Mouse (Mus musculus) megakaryocyte progenitor cell, adult 5-6 weeks (primary cell): ENCODE measurements at regions not wholly inside any gene's neighbourhood (a gene's known extent, or its start where the extent isn't known, plus 50 kb on each side); places are given as distances from the start of the nearest gene placed in this dataset.

Source experiments
- ATAC-seq: replicated peaks from 2 replicates; pipeline ENCODE4 v1.8.0; 2016; ENCODE audit warnings: mild to moderate bottlenecking, moderate TSS enrichment, inconsistent platforms; ENCODE audit not compliant: poor library complexity

DNA sequence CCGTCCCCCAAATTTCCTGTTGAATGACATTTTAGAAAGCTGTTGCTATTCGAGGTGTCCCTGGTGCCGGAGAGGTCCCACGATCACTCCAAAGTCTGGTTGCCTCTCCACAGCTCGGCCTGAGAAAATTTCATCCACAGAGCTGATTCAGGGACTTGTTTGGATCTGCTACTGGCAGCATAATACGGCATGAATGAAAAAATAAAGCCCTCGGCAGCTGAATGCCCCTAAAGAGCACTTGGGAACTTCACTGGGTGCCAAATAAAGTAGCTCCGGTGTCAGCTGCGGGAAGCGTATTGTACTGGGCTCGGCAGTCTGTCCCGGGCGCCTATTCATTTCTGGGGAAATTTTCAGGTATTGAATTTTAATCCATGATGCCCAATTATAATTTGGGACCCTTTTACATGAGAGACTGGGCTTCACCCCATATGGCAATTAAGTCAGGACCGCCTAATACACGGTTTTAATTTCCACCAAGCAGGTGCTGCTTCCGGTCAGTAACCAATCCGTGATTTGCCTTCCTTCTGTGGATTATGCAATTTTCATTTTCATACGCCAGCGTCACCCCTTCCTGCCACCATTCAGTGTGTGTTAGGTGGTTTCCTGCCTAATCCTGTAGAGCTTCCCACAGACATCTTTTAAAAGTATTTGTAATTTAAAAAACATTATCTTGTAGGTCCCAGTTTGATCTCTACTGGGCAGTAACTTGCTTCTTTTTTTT is 200.7 kb upstream of the Adgrl2 start:
- peak; percentile 81 for ATAC-seq

DNA sequence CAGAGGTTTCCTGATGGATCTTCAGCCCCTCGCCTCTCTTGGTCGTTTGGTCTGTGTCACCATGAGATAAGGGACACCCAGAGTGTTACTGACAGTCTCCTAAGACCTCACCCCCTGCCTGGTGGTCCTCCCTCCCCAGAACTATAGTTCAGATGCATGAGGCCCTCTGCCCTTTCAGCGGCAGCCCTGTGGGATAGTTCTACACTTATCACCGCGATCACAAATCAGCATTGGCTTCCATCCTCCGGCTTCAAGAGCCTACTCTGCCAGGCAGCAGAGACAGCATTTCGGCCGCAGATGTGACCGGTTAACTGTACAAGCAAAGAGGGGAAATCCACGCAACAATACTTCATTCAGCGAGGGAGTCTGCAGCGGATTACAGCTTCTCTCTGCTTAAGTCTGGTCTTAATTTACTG is 193.8 kb upstream of the Adgrl2 start:
- ATAC-seq = peak; percentile 23

DNA sequence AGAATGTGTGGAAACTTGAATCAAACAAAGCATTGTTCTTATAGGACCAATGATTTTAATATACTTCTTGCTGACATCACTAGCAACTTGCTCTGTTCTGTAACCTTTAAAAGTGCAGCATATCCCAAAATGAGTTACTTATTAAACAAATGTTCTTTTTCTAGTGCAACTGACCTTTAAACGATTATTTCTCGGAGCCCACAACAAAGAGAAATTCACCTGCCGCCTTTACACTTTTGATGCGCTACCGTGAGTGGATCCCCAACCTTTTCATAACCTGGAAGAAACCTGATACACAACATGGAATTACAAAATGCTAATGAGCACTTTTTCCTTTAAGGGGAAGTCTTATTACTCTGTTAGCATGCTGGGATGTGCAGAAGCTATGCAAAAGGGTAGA is 191.7 kb upstream of the Adgrl2 start:
- ATAC-seq = no peak

DNA sequence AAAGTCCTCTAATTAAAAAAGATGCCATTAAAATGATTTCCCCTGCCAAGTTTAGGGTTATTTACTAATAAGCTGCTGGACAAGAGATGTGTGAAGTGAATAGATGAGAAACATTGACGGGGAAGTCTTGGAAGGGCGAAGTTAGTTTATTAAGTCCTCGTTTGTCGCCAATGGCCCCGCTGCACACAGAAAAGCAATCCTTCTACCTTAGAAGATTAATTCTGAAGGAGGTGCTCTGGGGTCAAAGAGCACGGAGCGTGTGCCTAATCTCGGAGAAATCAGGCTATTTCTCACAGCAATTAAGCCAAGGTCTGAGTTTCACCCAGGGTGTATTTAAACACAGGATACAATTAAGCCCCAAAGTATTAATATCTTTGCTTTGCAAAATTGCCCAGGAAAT is 189.8 kb upstream of the Adgrl2 start:
- no peak for ATAC-seq

DNA sequence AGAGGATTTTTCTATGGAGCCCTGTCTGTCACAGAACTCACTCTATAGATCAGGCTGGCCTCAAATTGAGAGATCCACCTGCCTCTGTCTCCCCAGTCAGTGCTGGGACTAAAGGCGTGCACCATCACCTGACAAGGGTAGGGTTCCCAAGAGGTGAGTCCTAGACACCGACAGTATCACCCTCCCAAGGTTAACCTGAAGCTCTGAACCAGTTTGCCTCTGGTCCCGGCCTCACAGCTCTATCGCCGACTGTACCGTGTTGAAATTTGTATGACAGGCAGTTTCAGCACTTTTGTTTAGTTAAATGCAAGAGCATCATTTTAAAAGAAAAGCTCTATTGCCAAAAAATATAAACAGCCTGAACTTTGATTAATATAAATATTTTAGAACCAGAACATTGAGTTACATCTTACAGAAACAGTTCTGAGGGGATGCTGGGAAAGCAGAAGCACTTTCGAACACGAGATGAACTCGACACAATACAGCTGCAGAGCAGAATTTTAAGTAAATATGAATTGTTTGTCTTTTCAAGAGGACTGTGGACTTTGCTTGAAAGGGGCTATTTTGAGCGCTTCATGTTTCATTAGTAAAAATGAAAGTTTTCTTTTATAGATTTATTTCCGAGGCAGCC is 189.2 kb upstream of the Adgrl2 start:
- no peak for ATAC-seq

DNA sequence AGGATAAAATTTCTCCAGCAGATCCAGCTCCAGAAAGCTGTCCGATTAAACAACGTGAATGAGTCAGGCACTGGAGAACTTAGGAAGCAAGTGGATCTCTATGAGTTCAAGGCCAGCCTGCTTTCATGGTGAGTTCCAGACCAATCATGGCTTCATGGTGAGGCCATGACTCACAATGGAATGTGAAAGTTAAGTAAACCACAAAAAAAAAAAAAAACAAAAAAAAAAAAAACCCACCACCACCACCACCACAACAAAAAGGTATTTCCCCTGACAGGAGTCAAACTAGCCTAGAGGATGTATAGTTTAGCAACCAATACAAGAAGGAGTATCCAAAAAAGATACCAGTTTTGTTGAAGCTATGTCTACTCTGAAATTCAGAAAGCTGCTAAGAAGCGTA is 188.5 kb upstream of the Adgrl2 start:
- ATAC-seq = no peak

DNA sequence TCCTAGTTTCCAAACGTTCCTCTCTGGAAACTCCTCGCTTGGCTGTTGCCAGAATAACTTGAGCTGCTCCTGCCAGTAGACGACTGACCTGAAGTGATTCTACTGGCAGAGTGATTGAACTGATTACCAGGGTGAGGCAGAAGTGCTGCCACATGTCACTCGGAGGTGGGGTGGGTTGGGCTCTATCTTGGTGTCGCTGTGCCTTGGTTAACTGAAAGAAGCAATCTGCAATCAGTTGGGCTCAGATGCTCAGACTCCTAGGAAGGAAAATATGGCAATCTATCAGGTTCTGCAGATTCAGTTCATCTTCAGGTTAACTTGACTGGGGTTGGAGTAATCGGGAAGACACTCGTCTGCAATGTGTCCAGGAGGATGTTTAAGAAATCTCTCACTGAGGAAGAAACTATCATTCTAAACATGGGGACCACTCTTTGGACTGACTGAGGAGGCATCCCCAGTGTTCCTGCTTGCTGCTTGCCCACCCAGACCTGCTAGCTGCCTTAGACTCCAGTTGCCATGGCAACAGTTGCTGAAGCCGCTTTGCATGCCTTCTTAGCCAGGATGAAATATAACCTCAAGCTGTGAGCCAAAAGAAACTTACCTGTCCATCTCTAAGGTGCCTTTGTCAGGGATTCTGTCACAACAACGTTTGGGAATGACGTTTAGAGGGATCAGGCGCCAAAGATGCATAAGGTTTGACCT is 184.5 kb upstream of the Adgrl2 start:
- ATAC-seq = peak; percentile 55

DNA sequence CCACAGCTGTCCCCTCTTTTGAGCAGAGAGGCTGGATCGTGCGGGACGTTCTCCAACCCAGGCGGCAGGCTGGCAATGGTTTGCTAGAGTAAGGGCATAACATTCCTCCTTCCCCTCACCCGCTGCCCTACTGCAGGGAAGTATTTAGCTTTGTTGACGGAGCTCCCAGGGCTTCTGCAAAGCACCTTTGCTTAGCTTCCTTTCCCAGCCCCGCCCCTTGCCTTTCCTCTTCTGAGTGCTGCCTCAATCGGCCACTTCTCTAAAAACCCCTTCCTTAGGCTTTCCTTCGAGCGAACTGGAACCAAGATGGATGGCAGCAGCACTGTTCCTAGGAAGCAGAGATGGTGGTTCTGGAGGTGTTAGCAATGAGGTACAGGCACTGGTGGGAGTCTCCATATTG is 183.2 kb upstream of the Adgrl2 start:
- peak; percentile 60 for ATAC-seq

DNA sequence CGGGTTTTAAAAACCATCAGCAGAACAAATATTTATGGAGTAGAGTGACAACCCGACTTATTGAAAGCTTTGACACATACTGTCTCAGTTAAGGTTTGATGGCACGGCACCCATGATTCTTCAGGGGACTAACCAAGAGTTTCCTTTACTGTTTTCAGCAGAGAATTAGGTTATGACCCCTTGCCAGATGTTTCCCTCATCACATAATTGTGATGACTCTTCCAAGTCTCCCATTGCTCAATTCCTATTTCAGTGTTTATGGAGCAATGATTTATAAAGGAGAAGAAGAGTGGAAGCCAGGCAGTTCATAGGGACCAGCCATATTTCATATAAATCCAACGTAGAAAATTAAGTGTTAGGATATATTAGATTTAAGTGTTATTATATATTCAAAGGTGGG is 181.4 kb upstream of the Adgrl2 start:
- no peak for ATAC-seq

DNA sequence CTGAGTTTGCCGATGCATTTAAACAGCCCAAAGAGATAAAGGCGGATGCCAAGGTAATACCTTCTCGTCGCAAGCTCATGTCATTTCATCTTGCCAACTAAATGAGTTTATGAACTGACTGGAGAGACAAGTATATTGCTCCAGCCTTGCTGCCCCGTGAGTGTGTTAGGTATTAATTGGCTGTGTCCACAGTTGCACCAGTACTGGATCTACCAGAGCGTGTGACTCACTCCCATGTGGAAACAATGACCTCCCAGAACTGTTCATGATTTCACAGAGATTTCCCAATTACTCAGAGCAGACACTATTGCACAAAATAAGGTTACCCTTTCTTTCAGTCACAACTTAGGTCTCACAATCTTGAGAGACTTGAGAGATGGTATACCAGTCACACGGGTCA is 179.8 kb upstream of the Adgrl2 start:
- ATAC-seq = peak; percentile 71

DNA sequence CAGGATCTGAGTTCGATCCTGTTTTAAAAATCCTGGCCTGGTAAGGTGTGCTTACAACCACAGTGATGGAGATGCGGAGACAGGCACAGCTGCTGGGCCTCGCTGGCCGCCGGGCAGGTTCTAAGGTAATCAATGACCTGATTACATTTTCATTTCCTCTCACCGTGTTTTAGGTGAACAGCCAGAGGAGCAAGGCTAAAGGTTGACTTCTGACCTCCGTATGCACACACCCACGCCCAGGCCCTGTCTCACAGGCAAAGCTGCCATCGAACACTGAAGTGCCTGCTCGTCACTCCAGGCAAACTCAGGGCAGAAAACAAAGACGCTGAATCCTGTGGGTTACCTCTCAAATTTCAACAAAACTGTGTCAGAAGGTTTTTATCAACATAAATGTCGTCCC is 179.1 kb upstream of the Adgrl2 start:
- ATAC-seq = no peak

DNA sequence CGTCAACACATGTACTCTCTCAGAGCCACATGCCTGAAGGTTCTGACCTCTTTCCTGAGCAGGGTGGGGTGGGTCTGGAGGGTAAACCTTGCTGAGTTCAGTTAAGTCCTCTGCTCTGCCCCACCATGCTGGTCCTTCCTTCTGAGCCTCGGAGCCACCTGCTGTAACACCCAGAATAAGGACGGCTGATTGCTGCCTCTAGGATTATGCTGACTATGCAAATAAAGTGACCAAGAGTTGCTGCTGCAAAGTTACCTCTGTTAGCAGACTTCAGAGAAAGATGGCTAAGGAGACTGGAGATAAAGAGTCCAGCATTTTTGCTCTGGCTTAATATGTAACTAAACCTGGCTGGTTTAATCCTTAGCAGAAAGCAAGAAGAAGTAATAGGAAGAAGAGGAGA is 177.6 kb upstream of the Adgrl2 start:
- ATAC-seq = no peak

DNA sequence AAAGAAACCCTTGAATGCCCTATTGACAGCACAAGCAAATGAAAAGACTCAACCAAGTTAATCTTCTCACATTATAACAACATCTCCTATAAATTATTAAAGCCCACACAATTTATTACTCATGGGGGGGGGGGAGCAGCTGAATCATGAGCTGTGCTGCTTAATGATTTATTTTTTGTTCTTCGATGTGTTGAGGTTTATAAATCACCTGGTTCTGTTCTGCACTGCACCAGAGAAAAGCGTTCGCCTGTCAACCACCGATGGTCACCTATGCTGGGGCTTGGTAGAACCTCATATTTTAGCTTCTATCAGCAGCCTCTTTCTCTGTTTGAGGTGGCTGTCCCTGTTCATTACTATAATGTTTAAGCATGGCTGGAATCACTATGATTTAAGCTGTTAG is 174.4 kb upstream of the Adgrl2 start:
- no peak for ATAC-seq

DNA sequence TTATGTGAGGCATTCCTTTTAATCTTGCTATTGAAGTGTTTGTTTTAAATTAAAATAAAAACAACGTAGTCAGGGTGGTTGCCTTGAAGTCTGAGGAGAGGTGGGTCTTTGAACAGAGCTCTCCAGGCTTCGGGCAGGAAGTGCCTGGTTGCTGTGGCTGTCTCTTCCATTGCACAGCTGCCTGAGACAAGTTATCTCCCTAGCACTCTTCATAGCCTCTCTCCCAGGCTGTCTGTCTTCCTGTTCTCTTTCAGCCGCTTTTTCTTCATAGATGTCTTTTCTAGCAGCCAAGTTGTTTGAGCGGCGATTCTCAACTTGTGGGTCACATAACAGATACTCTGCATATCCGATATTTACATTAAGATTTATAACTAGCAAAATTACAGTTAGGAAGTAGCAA is 173.2 kb upstream of the Adgrl2 start:
- no peak for ATAC-seq

DNA sequence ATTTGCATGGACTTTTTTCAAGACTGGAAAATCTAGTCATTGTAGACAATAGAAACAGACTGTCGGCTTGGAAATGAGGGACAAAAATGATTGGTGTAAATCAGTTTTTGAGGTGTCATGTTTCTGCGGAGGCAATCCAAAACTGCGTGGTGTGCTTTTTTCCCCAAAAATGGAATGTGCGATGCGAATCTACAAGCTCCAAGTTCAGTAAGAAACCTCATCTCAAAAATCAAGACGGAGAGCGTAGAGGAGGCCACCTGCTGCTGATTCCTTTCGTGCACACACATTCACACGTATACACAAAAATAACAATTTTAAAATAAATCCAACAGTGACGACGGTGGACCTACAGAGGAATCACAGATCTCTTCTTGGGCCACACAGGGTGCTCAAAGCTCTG is 170.5 kb upstream of the Adgrl2 start:
- ATAC-seq = no peak

DNA sequence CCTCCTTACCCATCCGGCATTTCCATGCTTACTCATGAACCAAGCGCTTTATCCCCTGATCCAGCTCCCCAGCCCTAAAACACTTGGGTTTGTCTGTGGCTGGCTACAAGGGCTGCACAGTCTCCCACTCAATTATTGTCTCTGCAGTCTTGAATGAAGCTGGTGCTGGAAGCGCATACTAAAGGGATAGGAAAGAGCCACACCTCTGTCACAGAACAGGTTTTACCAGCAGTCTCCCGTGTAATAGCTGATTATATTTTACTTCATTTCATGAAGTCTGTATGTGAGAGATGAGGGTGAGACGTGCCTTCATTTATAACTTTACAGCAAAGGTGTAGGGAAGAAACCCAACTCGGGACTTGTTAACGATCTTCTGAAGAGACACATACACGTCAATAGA is 167.0 kb upstream of the Adgrl2 start:
- no peak for ATAC-seq

DNA sequence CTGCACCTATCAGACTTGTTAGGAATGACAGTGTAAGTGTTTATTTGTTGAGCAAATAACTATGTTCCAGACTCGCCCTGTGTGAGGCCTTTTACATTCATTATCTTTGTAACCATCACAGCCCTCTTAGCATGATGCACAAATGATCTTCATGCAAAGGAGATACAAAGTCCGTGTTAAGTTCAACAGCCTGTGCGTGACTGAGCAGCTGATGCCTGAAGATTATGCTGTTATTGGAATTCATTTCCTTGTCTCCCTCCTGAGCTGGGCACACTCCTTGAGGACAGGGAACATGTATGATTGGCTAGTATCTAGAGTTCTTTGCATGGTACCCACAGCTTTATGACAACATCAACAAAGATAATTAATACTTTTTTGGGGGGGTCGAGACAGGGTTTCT is 162.0 kb upstream of the Adgrl2 start:
- no peak for ATAC-seq

DNA sequence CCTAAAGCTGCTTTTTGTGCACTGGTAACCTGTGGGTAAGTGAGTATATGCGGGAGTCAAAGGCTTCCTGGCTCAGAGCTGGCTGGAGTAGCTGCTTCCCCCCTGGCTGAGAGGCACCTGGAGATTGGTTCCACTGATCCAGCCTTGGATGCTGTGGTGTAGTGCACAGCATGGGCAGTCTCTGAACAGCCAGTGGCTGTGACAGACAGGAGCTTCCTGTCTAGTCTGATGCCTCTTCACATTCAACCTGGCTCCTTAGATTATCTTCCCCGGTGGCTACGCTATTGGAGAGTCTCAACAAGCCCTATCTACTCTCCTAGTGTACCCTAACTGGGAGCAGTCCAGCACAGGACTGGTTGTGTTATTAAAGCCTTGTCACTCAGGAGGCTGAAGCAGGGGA is 160.4 kb upstream of the Adgrl2 start:
- peak; percentile 52 for ATAC-seq

DNA sequence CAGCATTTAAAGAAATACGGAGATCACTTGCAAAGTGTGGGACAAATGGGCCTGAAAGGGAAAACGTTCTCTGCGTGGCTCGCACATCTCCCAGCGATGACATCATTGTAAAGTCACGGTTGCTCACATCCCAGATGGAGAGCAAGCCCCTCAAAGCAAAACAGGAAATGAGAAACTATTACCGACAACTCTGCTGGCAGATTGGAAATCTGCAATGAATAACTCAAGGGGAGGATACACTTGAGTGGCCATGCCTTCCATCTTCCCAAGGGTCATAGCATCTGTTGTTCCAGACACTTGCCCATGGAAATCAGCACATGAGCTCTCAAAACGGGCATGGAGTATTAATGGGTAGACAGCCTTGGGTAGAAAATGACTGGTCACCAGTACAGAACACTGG is 158.3 kb upstream of the Adgrl2 start:
- no peak for ATAC-seq

DNA sequence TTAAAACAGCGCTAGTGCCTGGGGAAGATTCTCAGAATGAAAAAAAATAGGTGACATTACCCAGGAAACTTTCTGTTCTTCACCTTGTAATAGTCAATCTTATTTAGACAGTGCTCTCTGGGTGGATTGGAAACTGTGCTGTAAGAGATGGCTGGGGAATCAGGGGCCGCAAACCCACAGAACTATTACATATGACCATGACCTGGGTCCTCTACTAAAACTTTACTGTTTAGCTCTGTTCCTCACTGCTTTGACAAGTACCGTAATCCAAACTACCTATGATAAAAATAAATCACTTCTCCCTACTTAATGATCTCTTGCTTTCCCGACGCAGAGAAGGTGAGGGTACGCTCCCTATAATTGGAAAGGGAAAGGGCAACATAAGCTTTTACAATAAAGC is 157.6 kb upstream of the Adgrl2 start:
- ATAC-seq = no peak

DNA sequence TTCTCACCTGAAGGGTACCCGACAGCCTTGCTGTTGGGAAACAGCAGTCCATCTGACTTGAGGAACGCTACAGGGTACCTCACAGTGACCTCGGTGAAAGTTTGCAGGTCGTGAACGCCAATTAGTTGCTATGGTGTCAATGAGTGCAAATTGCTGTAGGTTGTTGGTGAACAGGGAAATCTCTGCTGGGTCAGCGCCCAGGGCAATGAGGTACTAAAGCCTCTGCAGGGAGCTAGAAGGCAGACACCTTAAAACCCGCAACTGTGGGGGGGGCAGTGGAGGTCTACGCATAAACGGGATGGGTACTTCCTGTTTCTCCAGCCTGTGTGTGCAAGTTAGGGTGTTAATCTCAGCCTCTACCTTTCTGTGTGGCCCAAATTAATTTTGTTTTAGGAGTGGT is 156.3 kb upstream of the Adgrl2 start:
- ATAC-seq = no peak

DNA sequence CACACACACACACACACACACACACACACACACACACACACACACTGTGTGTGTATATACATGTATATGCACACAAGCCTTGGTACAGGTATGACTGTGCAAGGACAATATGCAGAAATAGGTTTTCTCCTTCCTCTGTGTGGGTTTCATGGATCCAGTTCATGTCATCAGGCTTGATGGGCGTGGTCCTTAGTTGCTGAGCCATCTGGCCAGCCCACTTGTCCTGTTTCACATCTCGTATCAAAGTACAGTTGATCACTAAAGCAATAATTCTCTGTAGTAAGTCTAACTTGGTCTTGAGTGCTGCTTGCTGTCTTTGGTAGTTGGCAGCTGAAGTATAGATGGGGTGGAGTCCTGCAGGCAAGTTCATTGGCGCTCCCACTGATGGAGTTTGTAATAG is 150.1 kb upstream of the Adgrl2 start:
- ATAC-seq = no peak
